Mouse (Mus musculus) liver, embryonic 12.5 days (tissue): ENCODE results near the gene BC030500. TPM values are rescaled to one million over a fixed set of nuclear protein-coding genes. Genes with fewer than 3 reads are reported as not detected.

Source experiments
- polyA plus RNA-seq: library from polyadenylated mRNA; unstranded; fragments of >200 nt; fragmentation: Nextera tagmentation; extraction: Ambion mirVana; gene quantifications from 2 replicates; pipeline ENCODE4 v1.2.1, GENCODE M21; 2016

The BC030500 gene
- polyA plus RNA-seq, 1 experiment from 2014 or later, result not detected

Other genes with a start within 250 kb of the BC030500 start
- gene Galntl6, start 885 bp downstream of the BC030500 start, polyA plus RNA-seq, result 0.07 and 0.20 TPM in 2 replicates